In genomic region chr17:33865330-33866030, GRCm38 (mm10) we compare ENCODE assay signal across 8 mouse cellular contexts. TPM values are rescaled to one million over a fixed set of nuclear protein-coding genes. Genes with fewer than 3 reads are reported as not detected.
A peak's percentile ranks its signal among the peaks of the same experiment; 100 is the strongest.
DNase-seq lines count a peak whose midpoint lies in the region; TF ChIP-seq lines count a peak whose summit lies in the region.
"Had no signal": no experiment of that assay in that cellular context is flagged by ENCODE, and none has a peak within 500 bp of the region (broad histone marks: within the 10 kb centered on the region; RNA-seq: fewer than 3 reads in every experiment).

No protein-coding gene starts in this region.

- no peaks in the 10 kb centered on the region for H3K4me1 ChIP-seq in lung, adult 2 months (ENCODE audit: control insufficient read depth, insufficient read depth, low read length)
- H3K4me1 ChIP-seq: midbrain, embryonic 12.5 days had no signal

- 18% methylated on average over 8 of the region's 9 CpGs for WGBS in lung, adult 2 months

- TF ChIP-seq CTCF in lung, adult 2 months (IDR thresholded peaks at IDR 0.05; ENCODE audit: insufficient read depth, low read length): peak; percentile 45

- no peak for TF ChIP-seq POLR2A in lung, adult 2 months (IDR thresholded peaks at IDR 0.05; ENCODE audit: borderline replicate concordance, extremely low read depth, low read depth, low read length)

- peak; percentile 22 for DNase-seq in ovary, postnatal 36 days (ENCODE audit: low spot score)
- DNase-seq in ovary, adult 18-20 months (ENCODE audit: low spot score): no peak
- DNase-seq in adrenal gland, adult (ENCODE audit: inconsistent age in 2 of 2, low spot score in 1 of 2): peak; percentile 63 to 84
- DNase-seq in forelimb bud, embryonic 11.5 days (ENCODE audit: low read depth, low spot score): peak; percentile 30
- DNase-seq in kidney, postnatal 4 days: peak; percentile 43 to 65
- DNase-seq in lung, adult 2 months: peak; percentile 50
- peak; percentile 20 to 53 for DNase-seq in spleen, adult 18-20 months

- no peak overlapping the region for H3K4me3 ChIP-seq in lung, adult 2 months (replicated peaks; ENCODE audit: extremely low read depth, low read depth, low read length)
- H3K4me3 ChIP-seq: midbrain, embryonic 12.5 days had no signal

RNA-seq across cellular contexts. Expression of gene Gm7029, which starts 8.2 kb away (rescaled TPM):
- not detected in 2 replicates for polyA plus RNA-seq in lung, adult 2 months (2012; rRNA removed)
- polyA plus RNA-seq: midbrain, embryonic 12.5 days had no signal

RNA-seq across cellular contexts. Expression of gene Cd320, which starts 22.6 kb away (rescaled TPM):
- 28.3 and 30.4 TPM in 2 replicates for polyA plus RNA-seq in lung, adult 2 months (2012; rRNA removed)

RNA-seq across cellular contexts. Expression of gene Kifc1, which starts 25.0 kb away (rescaled TPM):
- 1.2 and 3.0 TPM in 2 replicates for polyA plus RNA-seq in lung, adult 2 months (2012; rRNA removed)

RNA-seq across cellular contexts. Expression of gene Platr17, which starts 39.5 kb away (rescaled TPM):
- polyA plus RNA-seq in lung, adult 2 months (2012; rRNA removed): 0.33 and 0.41 TPM in 2 replicates

RNA-seq across cellular contexts. Expression of gene Ndufa7, which starts 41.1 kb away (rescaled TPM):
- polyA plus RNA-seq in lung, adult 2 months (2012; rRNA removed): 334 and 389 TPM in 2 replicates
